Mouse (Mus musculus) liver, postnatal 0 days (tissue): ENCODE measurements around the gene Rtn4r. TPM values are rescaled to one million over a fixed set of nuclear protein-coding genes. Genes with fewer than 3 reads are reported as not detected.
A peak's percentile ranks its signal among the peaks of the same experiment; 100 is the strongest.
"Not testable (repeated sequence)": the region's sequence is repeated elsewhere in the genome, so short reads cannot be mapped to it uniquely, and the experiment has no call there.

Experiments used
- ATAC-seq: fragments of 200-750 bp; cut with Nextera tagmentation; 2 replicates; pipeline ENCODE4 v1.8.0; 2017; ENCODE audit warnings: mild to moderate bottlenecking, moderate library complexity
- DNase-seq: peaks from one replicate; pipeline ENCODE4 v3.0.0-alpha.2; 2016
- H3K27ac ChIP-seq: fragments of 300-500 bp; sonication (generic); 2 replicates; pipeline ENCODE4 v1.5.1; 2014; ENCODE audit warnings: antibody characterized with exemption, moderate library complexity, mild to moderate bottlenecking, low read depth
- H3K27me3 ChIP-seq: fragments of 300-500 bp; sonication (generic); 2 replicates; pipeline ENCODE4 v1.6.1; 2014; ENCODE audit warnings: low read length, control low read depth, mixed read lengths; ENCODE audit not compliant: insufficient read depth
- H3K36me3 ChIP-seq: fragments of 300-500 bp; sonication (generic); replicated peaks from 2 replicates; pipeline ENCODE4 v1.6.1; 2014; ENCODE audit warnings: mild to moderate bottlenecking, control low read depth, low read length, moderate library complexity, mixed read lengths; ENCODE audit not compliant: insufficient read depth
- H3K4me1 ChIP-seq: fragments of 300-500 bp; sonication (generic); 2 replicates; pipeline ENCODE4 v1.6.1; 2014; ENCODE audit warnings: antibody characterized with exemption, mild to moderate bottlenecking, control low read depth; ENCODE audit not compliant: insufficient read depth
- H3K4me2 ChIP-seq: fragments of 300-500 bp; sonication (generic); 2 replicates; pipeline ENCODE4 v1.6.1; 2014; ENCODE audit warnings: low read depth, mild to moderate bottlenecking, low read length, moderate library complexity, mixed read lengths
- H3K4me3 ChIP-seq: fragments of 300-500 bp; sonication (generic); 2 replicates; pipeline ENCODE4 v1.5.1; 2014; ENCODE audit warnings: low read depth, low read length
- H3K9ac ChIP-seq: fragments of 300-500 bp; sonication (generic); replicated peaks from 2 replicates; pipeline ENCODE4 v1.6.1; 2014; ENCODE audit warnings: mild to moderate bottlenecking, moderate library complexity
- H3K9me3 ChIP-seq: fragments of 300-500 bp; sonication (generic); 2 replicates; pipeline ENCODE4 v1.6.1; 2016; ENCODE audit warnings: mild to moderate bottlenecking, control low read depth, low read length, mixed read lengths
- CTCF ChIP-seq: sonication (generic); IDR thresholded peaks from 2 replicates; pipeline ENCODE4 v1.5.1; 2016; ENCODE audit warnings: antibody characterized with exemption, low read depth
- EP300 ChIP-seq: IDR thresholded peaks from 2 replicates; pipeline ENCODE4 v1.6.1; 2016; ENCODE audit warnings: antibody characterized with exemption, low read depth, mild to moderate bottlenecking
- WGBS: fragments of 180-500 bp; shearing (Covaris S2); extraction: QIAGEN DNeasy Blood & Tissue Kit; methylation state at CpG from one replicate; pipeline ENCODE4 v1.1.7; 2014; ENCODE audit not compliant: insufficient replicate concordance; 5-methylcytosine and 5-hydroxymethylcytosine counted together
- polyA plus RNA-seq: library from polyadenylated mRNA; unstranded; fragments of >200 nt; fragmentation: Nextera tagmentation; extraction: Ambion mirVana; gene quantifications from 2 replicates; pipeline ENCODE4 v1.2.1, GENCODE M21; 2015

Gene Rtn4r
- polyA plus RNA-seq, 1 experiment from 2014 or later, result 0.15 TPM

GRCm38 (mm10) chr16:18191006-18191405 is 63.6 kb downstream of the Rtn4r start:
- no peak overlapping the region for H3K4me3 ChIP-seq
- no peak for TF ChIP-seq EP300
- no peak for ATAC-seq
- no peak overlapping the region for H3K4me2 ChIP-seq
- no peak for DNase-seq
- H3K9ac ChIP-seq, result no peak overlapping the region
- no peaks in the 10 kb centered on the region for H3K9me3 ChIP-seq
- no peak overlapping the region for H3K27ac ChIP-seq
- 66% methylated on average over 2 of the region's 2 CpGs for WGBS
- H3K4me1 ChIP-seq, result no peaks in the 10 kb centered on the region
- H3K27me3 ChIP-seq, result no peaks in the 10 kb centered on the region
- H3K36me3 ChIP-seq, result no peaks in the 10 kb centered on the region

GRCm38 (mm10) chr16:18194208-18194985 is 67.0 kb downstream of the Rtn4r start:
- TF ChIP-seq EP300, result no peak
- TF ChIP-seq CTCF, result no peak
- H3K4me1 ChIP-seq, result no peaks in the 10 kb centered on the region
- no peaks in the 10 kb centered on the region for H3K27me3 ChIP-seq
- ATAC-seq, result peak; percentile 4; the same call in 1 of the 2 replicates
- H3K4me2 ChIP-seq, result no peak overlapping the region
- no peak overlapping the region for H3K27ac ChIP-seq
- DNase-seq, result no peak
- no peaks in the 10 kb centered on the region for H3K36me3 ChIP-seq
- H3K9me3 ChIP-seq, result no peaks in the 10 kb centered on the region
- WGBS, result 73% methylated on average over 15 of the region's 15 CpGs
- no peak overlapping the region for H3K9ac ChIP-seq
- H3K4me3 ChIP-seq, result no peak overlapping the region

- no peaks in the 10 kb centered on the region for H3K36me3 ChIP-seq
- H3K27me3 ChIP-seq, result no peaks in the 10 kb centered on the region
- DNase-seq (no peak), ATAC-seq (peak; percentile 38; the same call in 1 of the 2 replicates)
- 51% methylated on average over 5 of the region's 5 CpGs for WGBS
- TF ChIP-seq EP300, result no peak
- no peak for TF ChIP-seq CTCF
- H3K9me3 ChIP-seq, result no peaks in the 10 kb centered on the region
- no peaks in the 10 kb centered on the region for H3K4me1 ChIP-seq
- no peak overlapping the region for H3K4me3 ChIP-seq
- H3K27ac ChIP-seq, result no peak overlapping the region
- H3K9ac ChIP-seq, result no peak overlapping the region
- H3K4me2 ChIP-seq, result no peak overlapping the region
These were observed 67.6 kb downstream of the Rtn4r start for GRCm38 (mm10) chr16:18195068-18195467.

GRCm38 (mm10) chr16:18195561-18195960 is 68.1 kb downstream of the Rtn4r start:
- DNase-seq, H3K27ac ChIP-seq, H3K27me3 ChIP-seq, H3K4me2 ChIP-seq, H3K4me1 ChIP-seq, H3K4me3 ChIP-seq, H3K9ac ChIP-seq, H3K9me3 ChIP-seq, H3K36me3 ChIP-seq, ATAC-seq: not testable (repeated sequence)
- WGBS, result 54% methylated on average over 3 of the region's 3 CpGs

- ATAC-seq (no peak), DNase-seq (no peak)
- Histone ChIP-seq H3K4me3 (no peak overlapping the region), H3K9me3 (no peaks in the 10 kb centered on the region), H3K4me2 (no peak overlapping the region), H3K9ac (no peak overlapping the region), H3K27ac (no peak overlapping the region), H3K4me1 (no peaks in the 10 kb centered on the region), H3K27me3 (no peaks in the 10 kb centered on the region), H3K36me3 (no peaks in the 10 kb centered on the region)
- WGBS, result 78% methylated on average over 6 of the region's 6 CpGs
- no peak for TF ChIP-seq CTCF
- no peak for TF ChIP-seq EP300
These were observed 70.4 kb downstream of the Rtn4r start for GRCm38 (mm10) chr16:18197881-18198280.

GRCm38 (mm10) chr16:18198365-18199098 is 71.1 kb downstream of the Rtn4r start:
- TF ChIP-seq CTCF (no peak), EP300 (no peak)
- no peak overlapping the region for H3K27ac ChIP-seq
- ATAC-seq (no peak), DNase-seq (no peak)
- H3K4me3 ChIP-seq, result no peak overlapping the region
- H3K4me1 ChIP-seq, result no peaks in the 10 kb centered on the region
- H3K36me3 ChIP-seq, result no peaks in the 10 kb centered on the region
- no peaks in the 10 kb centered on the region for H3K9me3 ChIP-seq
- H3K9ac ChIP-seq, result no peak overlapping the region
- no peak overlapping the region for H3K4me2 ChIP-seq
- 82% methylated on average over 10 of the region's 10 CpGs for WGBS
- H3K27me3 ChIP-seq, result no peaks in the 10 kb centered on the region
